In the genomic region with DNA sequence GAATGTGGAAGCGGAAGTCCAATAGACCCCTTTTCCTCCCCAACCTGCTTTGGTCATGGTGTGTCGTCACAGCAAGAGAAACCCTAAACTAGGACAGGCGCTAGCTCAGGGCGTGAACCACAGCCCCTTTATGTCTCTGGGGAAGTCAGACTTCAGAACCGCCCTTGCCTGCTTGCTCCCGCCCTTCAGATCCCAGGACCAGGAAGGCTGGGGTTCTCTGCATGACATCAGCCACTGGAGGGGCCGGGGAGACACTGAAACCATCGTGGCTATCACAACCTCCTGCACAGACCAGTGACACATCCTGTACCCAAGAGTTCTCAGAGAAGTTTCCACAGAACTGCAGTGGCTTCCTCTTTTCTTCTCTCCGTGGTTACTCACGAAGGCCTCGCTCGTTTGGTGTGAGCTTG, we compare ENCODE assay signal across 8 mouse cellular contexts. TPM values are rescaled to one million over a fixed set of nuclear protein-coding genes. Genes with fewer than 3 reads are reported as not detected.
DNase-seq lines count a peak whose midpoint lies in the region; ATAC-seq and TF ChIP-seq lines count a peak whose summit lies in the region.

No protein-coding gene starts in this region.

- peaks cover 4% of the 10 kb centered on the region for H3K4me1 ChIP-seq in bone marrow, adult 2 months (ENCODE audit: control insufficient read depth, insufficient read depth, low read length)
- H3K4me1 ChIP-seq in liver, embryonic 16.5 days (ENCODE audit: control insufficient read depth, low read depth, low read length), result peaks cover 14% of the 10 kb centered on the region
- peaks cover 24% of the 10 kb centered on the region; the same call in 1 of the 2 replicates for H3K4me1 ChIP-seq in spleen, adult 2 months (ENCODE audit: control insufficient read depth, insufficient read depth, insufficient read length)
- no peaks in the 10 kb centered on the region for H3K4me1 ChIP-seq in forebrain, postnatal 0 days (ENCODE audit: insufficient read depth)

- TF ChIP-seq CTCF in bone marrow, adult 2 months (IDR thresholded peaks at IDR 0.05; ENCODE audit: control insufficient read depth, insufficient read depth, low read length), result no peak
- no peak for TF ChIP-seq CTCF in spleen, adult 2 months (IDR thresholded peaks at IDR 0.05; ENCODE audit: extremely low read depth, insufficient read depth, insufficient read length, insufficient replicate concordance)
- TF ChIP-seq CTCF in forebrain, postnatal 0 days (IDR thresholded peaks at IDR 0.05; ENCODE audit: low read depth), result no peak

- 4% methylated on average over 12 of the region's 12 CpGs for WGBS in bone marrow, adult 2 months
- 22% methylated on average over 12 of the region's 12 CpGs for WGBS in liver, embryonic 16.5 days (ENCODE audit: insufficient replicate concordance)
- 5% methylated on average over 12 of the region's 12 CpGs for WGBS in spleen, adult 2 months
- WGBS in forebrain, postnatal 0 days, result 84% methylated on average over 12 of the region's 12 CpGs

- peak overlapping the region; percentile 5; the same call in 1 of the 2 replicates for H3K4me2 ChIP-seq in liver, embryonic 16.5 days (ENCODE audit: low read depth, low read length)
- H3K4me2 ChIP-seq in forebrain, postnatal 0 days (ENCODE audit: low read depth), result no peak overlapping the region

- peak; percentile 47 for ATAC-seq in liver, embryonic 16.5 days (ENCODE audit: low read depth)
- no peak for ATAC-seq in forebrain, postnatal 0 days

- no peaks in the 10 kb centered on the region for H3K27me3 ChIP-seq in liver, embryonic 16.5 days (ENCODE audit: control insufficient read depth, insufficient read depth, low read depth, low read length)
- no peaks in the 10 kb centered on the region for H3K27me3 ChIP-seq in spleen, adult 2 months (ENCODE audit: control insufficient read depth, insufficient read depth, low read length)
- no peaks in the 10 kb centered on the region for H3K27me3 ChIP-seq in forebrain, postnatal 0 days (ENCODE audit: insufficient read depth, low read length)

- H3K9ac ChIP-seq in liver, embryonic 16.5 days (ENCODE audit: low read depth, low read length), result no peak overlapping the region
- no peak overlapping the region for H3K9ac ChIP-seq in forebrain, postnatal 0 days

- peak overlapping the region; percentile 20 for H3K4me3 ChIP-seq in bone marrow, adult 2 months (replicated peaks; ENCODE audit: control insufficient read depth, low read depth, low read length)
- H3K4me3 ChIP-seq in liver, embryonic 16.5 days (ENCODE audit: low read depth, low read length), result 0 out of 2 replicates have a peak overlapping the region, but pooled peaks have one; percentile 3
- no peak overlapping the region; the same call in 1 of the 2 replicates for H3K4me3 ChIP-seq in spleen, adult 2 months (ENCODE audit: extremely low read depth, insufficient read depth, insufficient read length)
- no peak overlapping the region for H3K4me3 ChIP-seq in forebrain, postnatal 0 days (ENCODE audit: low read depth, low read length)

- no peaks in the 10 kb centered on the region for H3K9me3 ChIP-seq in liver, embryonic 16.5 days (replicated peaks; ENCODE audit: control insufficient read depth, low read length)
- no peaks in the 10 kb centered on the region for H3K9me3 ChIP-seq in forebrain, postnatal 0 days (ENCODE audit: low read length)

- peak; percentile 35 for DNase-seq in adrenal gland, adult 2 months
- DNase-seq in adrenal gland, adult 8-10 months, result no peak
- DNase-seq in spleen, adult 2 months (ENCODE audit: low read depth in 1 of 2, low spot score in 2 of 2), result peak; percentile 76 to 90
- no peak for DNase-seq in ovary, postnatal 36 days (ENCODE audit: low spot score)
- DNase-seq in forebrain, postnatal 0 days, result no peak
- DNase-seq in urinary bladder, postnatal 10 days (ENCODE audit: low spot score), result no peak

- TF ChIP-seq POLR2A in bone marrow, adult 2 months (IDR thresholded peaks at IDR 0.05; ENCODE audit: borderline replicate concordance, control insufficient read depth, low read depth, low read length), result no peak
- peak; percentile 11; the same call in 1 of the 2 replicates for TF ChIP-seq POLR2A in spleen, adult 2 months (IDR thresholded peaks at IDR 0.05; ENCODE audit: low read depth, low read length)

- H3K27ac ChIP-seq in bone marrow, adult 2 months (ENCODE audit: control insufficient read depth, insufficient read depth, low read depth, low read length, poor library complexity), result peak overlapping the region; percentile 92
- H3K27ac ChIP-seq in liver, embryonic 16.5 days (ENCODE audit: low read length), result peak overlapping the region; percentile 71
- peak overlapping the region; percentile 88 for H3K27ac ChIP-seq in spleen, adult 2 months (ENCODE audit: insufficient read depth, low read length)
- no peak overlapping the region for H3K27ac ChIP-seq in forebrain, postnatal 0 days (ENCODE audit: low read depth, low read length)

- no peaks in the 10 kb centered on the region for H3K36me3 ChIP-seq in liver, embryonic 16.5 days (ENCODE audit: control insufficient read depth, insufficient read depth)
- no peaks in the 10 kb centered on the region for H3K36me3 ChIP-seq in spleen, adult 2 months (ENCODE audit: control insufficient read depth, insufficient read depth, low read length)
- no peaks in the 10 kb centered on the region for H3K36me3 ChIP-seq in forebrain, postnatal 0 days (ENCODE audit: insufficient read depth)

RNA-seq across cellular contexts. Expression of gene Srgn, which starts 16.2 kb away (rescaled TPM):
- 10 to 100 TPM; 46.7 to 61.5 TPM for total RNA-seq in adrenal gland, adult 2 months (2021)
- 7.2 and 11.5 TPM in 2 replicates for polyA plus RNA-seq in adrenal gland, adult 2 months (2012; rRNA removed)
- total RNA-seq in adrenal gland, adult 8-10 months (2022), result 10 to 100 TPM; 49.9 to 64.0 (median 50.9) TPM
- 68.7 and 72.9 TPM in 2 replicates for polyA plus RNA-seq in bone marrow, adult 2 months (2011; ENCODE audit: insufficient read depth, insufficient read length, low replicate concordance, missing spikeins)
- polyA plus RNA-seq in liver, embryonic 16.5 days (2015; fragmentation: Nextera tagmentation; extraction: Ambion mirVana), result 62.1 and 65.8 TPM in 2 replicates
- 65.7 and 76.3 TPM in 2 replicates for polyA plus RNA-seq in spleen, adult 2 months (2012; rRNA removed)
- 12.8 and 17.4 TPM in 2 replicates for total RNA-seq in forebrain, postnatal 0 days (2014; rRNA removed)
- 19.8 and 19.9 TPM in 2 replicates for polyA plus RNA-seq in forebrain, postnatal 0 days (2015; fragmentation: Nextera tagmentation; extraction: Ambion mirVana)

RNA-seq across cellular contexts. Expression of gene Kif1bp, which starts 34.9 kb away (rescaled TPM):
- total RNA-seq in adrenal gland, adult 2 months (2021), result 10 to 100 TPM; 57.7 to 60.8 TPM
- polyA plus RNA-seq in adrenal gland, adult 2 months (2012; rRNA removed), result 64.0 and 74.9 TPM in 2 replicates
- 10 to 100 TPM; 57.5 to 70.5 (median 65.4) TPM for total RNA-seq in adrenal gland, adult 8-10 months (2022)
- 6.1 TPM in 2 replicates for polyA plus RNA-seq in bone marrow, adult 2 months (2011; ENCODE audit: insufficient read depth, insufficient read length, low replicate concordance, missing spikeins)
- polyA plus RNA-seq in liver, embryonic 16.5 days (2015; fragmentation: Nextera tagmentation; extraction: Ambion mirVana), result 8.6 and 9.9 TPM in 2 replicates
- polyA plus RNA-seq in spleen, adult 2 months (2012; rRNA removed), result 16.8 and 23.5 TPM in 2 replicates
- 95.5 and 100 TPM in 2 replicates for total RNA-seq in forebrain, postnatal 0 days (2014; rRNA removed)
- polyA plus RNA-seq in forebrain, postnatal 0 days (2015; fragmentation: Nextera tagmentation; extraction: Ambion mirVana), result 67.8 and 78.9 TPM in 2 replicates

RNA-seq across cellular contexts. Expression of gene Vps26a, which starts 56.8 kb away (rescaled TPM):
- 10 to 100 TPM; 54.8 to 58.8 TPM for total RNA-seq in adrenal gland, adult 2 months (2021)
- polyA plus RNA-seq in adrenal gland, adult 2 months (2012; rRNA removed), result 3.7 and 4.4 TPM in 2 replicates
- total RNA-seq in adrenal gland, adult 8-10 months (2022), result 10 to 100 TPM; 45.2 to 60.6 (median 55.4) TPM
- 13.6 and 26.5 TPM in 2 replicates for polyA plus RNA-seq in bone marrow, adult 2 months (2011; ENCODE audit: insufficient read depth, insufficient read length, low replicate concordance, missing spikeins)
- 38.0 and 44.0 TPM in 2 replicates for polyA plus RNA-seq in liver, embryonic 16.5 days (2015; fragmentation: Nextera tagmentation; extraction: Ambion mirVana)
- polyA plus RNA-seq in spleen, adult 2 months (2012; rRNA removed), result 4.0 and 5.6 TPM in 2 replicates
- total RNA-seq in forebrain, postnatal 0 days (2014; rRNA removed), result 40.2 and 45.7 TPM in 2 replicates
- polyA plus RNA-seq in forebrain, postnatal 0 days (2015; fragmentation: Nextera tagmentation; extraction: Ambion mirVana), result 43.1 and 52.1 TPM in 2 replicates

RNA-seq across cellular contexts. Expression of gene Ddx21, which starts 58.7 kb away (rescaled TPM):
- total RNA-seq in adrenal gland, adult 2 months (2021), result 10 to 100 TPM; 54.7 to 74.4 TPM
- 3.4 and 4.7 TPM in 2 replicates for polyA plus RNA-seq in adrenal gland, adult 2 months (2012; rRNA removed)
- 10 to 100 TPM; 59.1 to 63.0 (median 59.5) TPM for total RNA-seq in adrenal gland, adult 8-10 months (2022)
- 22.0 and 36.6 TPM in 2 replicates for polyA plus RNA-seq in bone marrow, adult 2 months (2011; ENCODE audit: insufficient read depth, insufficient read length, low replicate concordance, missing spikeins)
- 9.6 and 10.3 TPM in 2 replicates for polyA plus RNA-seq in liver, embryonic 16.5 days (2015; fragmentation: Nextera tagmentation; extraction: Ambion mirVana)
- polyA plus RNA-seq in spleen, adult 2 months (2012; rRNA removed), result 10.3 and 11.8 TPM in 2 replicates
- total RNA-seq in forebrain, postnatal 0 days (2014; rRNA removed), result 24.2 and 30.7 TPM in 2 replicates
- 10.4 and 11.1 TPM in 2 replicates for polyA plus RNA-seq in forebrain, postnatal 0 days (2015; fragmentation: Nextera tagmentation; extraction: Ambion mirVana)

Comparison
In these comparisons a context has a peak if more than half of its experiments do, and no peak if none do; other contexts are left out.
1. DNase-seq: peak in adrenal gland, adult 2 months (single experiment) and spleen, adult 2 months (2 of 2); none in adrenal gland, adult 8-10 months (single experiment), ovary, postnatal 36 days (single experiment), forebrain, postnatal 0 days (single experiment) and urinary bladder, postnatal 10 days (single experiment).
2. H3K4me3 ChIP-seq: peak in bone marrow, adult 2 months (single experiment) and liver, embryonic 16.5 days (single experiment); none in spleen, adult 2 months (single experiment) and forebrain, postnatal 0 days (single experiment).